Mouse (Mus musculus): ENCODE data around the gene Prtn3. TPM values are rescaled to one million over a fixed set of nuclear protein-coding genes. Genes with fewer than 3 reads are reported as not detected.
A peak's percentile ranks its signal among the peaks of the same experiment; 100 is the strongest.

Gene Prtn3
- polyA plus RNA-seq, 1 experiment, result not detected

- no peak overlapping the region for H3K4me3 ChIP-seq (ENCODE audit: insufficient read depth, low read length)
- H3K27ac ChIP-seq (ENCODE audit: insufficient read depth, low read depth, low read length), result no peak overlapping the region
- peaks cover 7% of the 10 kb centered on the region for H3K4me1 ChIP-seq (ENCODE audit: control insufficient read depth, insufficient read depth, low read length)
- TF ChIP-seq POLR2A (IDR thresholded peaks at IDR 0.05; ENCODE audit: borderline replicate concordance, low read depth, low read length), result no peak
- no peak for TF ChIP-seq CTCF (IDR thresholded peaks at IDR 0.05; ENCODE audit: low read depth, low read length)
Measured at GRCm38 (mm10) chr10:79907415-79907814, 33.1 kb downstream of the Prtn3 start.

GRCm38 (mm10) chr10:79908167-79909091 is 34.2 kb downstream of the Prtn3 start, which contains the start of gene Med16:
TSS of gene Med16 (minus strand) at chr10:79908923.
- TF ChIP-seq POLR2A (IDR thresholded peaks at IDR 0.05; ENCODE audit: borderline replicate concordance, low read depth, low read length), result no peak
- TF ChIP-seq CTCF (IDR thresholded peaks at IDR 0.05; ENCODE audit: low read depth, low read length), result no peak
- H3K27ac ChIP-seq (ENCODE audit: insufficient read depth, low read depth, low read length), result peak within 1 kb of the TSS; percentile 90
- H3K4me3 ChIP-seq (ENCODE audit: insufficient read depth, low read length), result peak within 1 kb of the TSS; percentile 88
- peaks cover 7% of the 10 kb centered on the region for H3K4me1 ChIP-seq (ENCODE audit: control insufficient read depth, insufficient read depth, low read length)

- H3K4me3 ChIP-seq (ENCODE audit: insufficient read depth, low read length), result peak overlapping the region; percentile 15; the same call in 1 of the 2 replicates
- H3K27ac ChIP-seq (ENCODE audit: insufficient read depth, low read depth, low read length), result no peak overlapping the region
- peaks cover 7% of the 10 kb centered on the region for H3K4me1 ChIP-seq (ENCODE audit: control insufficient read depth, insufficient read depth, low read length)
- TF ChIP-seq CTCF (IDR thresholded peaks at IDR 0.05; ENCODE audit: low read depth, low read length) (no peak; the same call in 1 of the 2 replicates), POLR2A (IDR thresholded peaks at IDR 0.05; ENCODE audit: borderline replicate concordance, low read depth, low read length) (no peak)
Measured at GRCm38 (mm10) chr10:79909092-79909922, 35.0 kb downstream of the Prtn3 start.

- Histone ChIP-seq H3K4me3 (ENCODE audit: insufficient read depth, low read length) (no peak within 1 kb of the TSS), H3K27ac (ENCODE audit: insufficient read depth, low read depth, low read length) (no peak within 1 kb of the TSS), H3K4me1 (ENCODE audit: control insufficient read depth, insufficient read depth, low read length) (peaks cover 11% of the 10 kb centered on the region)
- no peak for TF ChIP-seq POLR2A (IDR thresholded peaks at IDR 0.05; ENCODE audit: borderline replicate concordance, low read depth, low read length)
- no peak for TF ChIP-seq CTCF (IDR thresholded peaks at IDR 0.05; ENCODE audit: low read depth, low read length)
Measured at GRCm38 (mm10) chr10:79910556-79910955, 36.3 kb downstream of the Prtn3 start, which contains the start of gene Gm26602. TSS of gene Gm26602 (plus strand) at chr10:79910856.

- Histone ChIP-seq H3K4me1 (ENCODE audit: control insufficient read depth, insufficient read depth, low read length) (peaks cover 17% of the 10 kb centered on the region), H3K4me3 (ENCODE audit: insufficient read depth, low read length) (no peak overlapping the region), H3K27ac (ENCODE audit: insufficient read depth, low read depth, low read length) (no peak overlapping the region)
- no peak for TF ChIP-seq POLR2A (IDR thresholded peaks at IDR 0.05; ENCODE audit: borderline replicate concordance, low read depth, low read length)
- no peak for TF ChIP-seq CTCF (IDR thresholded peaks at IDR 0.05; ENCODE audit: low read depth, low read length)
Measured at GRCm38 (mm10) chr10:79912412-79912811, 38.1 kb downstream of the Prtn3 start.

GRCm38 (mm10) chr10:79914131-79914947 is 40.1 kb downstream of the Prtn3 start:
- Histone ChIP-seq H3K27ac (ENCODE audit: insufficient read depth, low read depth, low read length) (no peak overlapping the region), H3K4me1 (ENCODE audit: control insufficient read depth, insufficient read depth, low read length) (peaks cover 15% of the 10 kb centered on the region), H3K4me3 (ENCODE audit: insufficient read depth, low read length) (no peak overlapping the region)
- TF ChIP-seq POLR2A (IDR thresholded peaks at IDR 0.05; ENCODE audit: borderline replicate concordance, low read depth, low read length) (no peak), CTCF (IDR thresholded peaks at IDR 0.05; ENCODE audit: low read depth, low read length) (no peak)

- H3K4me3 ChIP-seq (ENCODE audit: insufficient read depth, low read length), result no peak overlapping the region
- TF ChIP-seq CTCF (IDR thresholded peaks at IDR 0.05; ENCODE audit: low read depth, low read length) (no peak), POLR2A (IDR thresholded peaks at IDR 0.05; ENCODE audit: borderline replicate concordance, low read depth, low read length) (no peak)
- H3K4me1 ChIP-seq (ENCODE audit: control insufficient read depth, insufficient read depth, low read length), result peaks cover 10% of the 10 kb centered on the region
- no peak overlapping the region for H3K27ac ChIP-seq (ENCODE audit: insufficient read depth, low read depth, low read length)
Measured at GRCm38 (mm10) chr10:79914948-79915596, 40.8 kb downstream of the Prtn3 start.

- TF ChIP-seq POLR2A (IDR thresholded peaks at IDR 0.05; ENCODE audit: borderline replicate concordance, low read depth, low read length), result no peak
- no peak for TF ChIP-seq CTCF (IDR thresholded peaks at IDR 0.05; ENCODE audit: low read depth, low read length)
- H3K4me1 ChIP-seq (ENCODE audit: control insufficient read depth, insufficient read depth, low read length), result peaks cover 10% of the 10 kb centered on the region
Measured at GRCm38 (mm10) chr10:79916081-79916480, 41.8 kb downstream of the Prtn3 start.

More at GRCm38 (mm10) chr10:79916081-79916480, 41.8 kb downstream of the Prtn3 start:
- H3K4me3 ChIP-seq (ENCODE audit: insufficient read depth, low read length), result peak overlapping the region; percentile 98
- no peak overlapping the region for H3K27ac ChIP-seq (ENCODE audit: insufficient read depth, low read depth, low read length)
